8 mouse cellular contexts compared by ENCODE assay signal in genomic region chr10:80575925-80576324, GRCm38 (mm10). TPM values are rescaled to one million over a fixed set of nuclear protein-coding genes. Genes with fewer than 3 reads are reported as not detected.
DNase-seq lines count a peak whose midpoint lies in the region; ATAC-seq and TF ChIP-seq lines count a peak whose summit lies in the region.

No protein-coding gene starts in this region.

- H3K27me3 ChIP-seq in kidney, postnatal 0 days (ENCODE audit: insufficient read depth, low read length) = no peaks in the 10 kb centered on the region
- H3K27me3 ChIP-seq in hindbrain, embryonic 11.5 days (ENCODE audit: control insufficient read depth, insufficient read depth, low read length) = no peaks in the 10 kb centered on the region
- no peaks in the 10 kb centered on the region for H3K27me3 ChIP-seq in midbrain, embryonic 13.5 days

- WGBS in kidney, postnatal 0 days = 9% methylated on average over 17 of the region's 17 CpGs
- 14% methylated on average over 17 of the region's 17 CpGs for WGBS in hindbrain, embryonic 11.5 days
- 15% methylated on average over 17 of the region's 17 CpGs for WGBS in midbrain, embryonic 13.5 days

- no peak for ATAC-seq in kidney, postnatal 0 days (replicated peaks; ENCODE audit: low FRiP score, low read depth)
- ATAC-seq in hindbrain, embryonic 11.5 days (ENCODE audit: low FRiP score) = no peak
- ATAC-seq in midbrain, embryonic 13.5 days = no peak

- H3K4me2 ChIP-seq in kidney, postnatal 0 days (ENCODE audit: low read length) = peak overlapping the region; percentile 93
- H3K4me2 ChIP-seq in hindbrain, embryonic 11.5 days (replicated peaks; ENCODE audit: low read depth, low read length) = peak overlapping the region; percentile 97
- H3K4me2 ChIP-seq in midbrain, embryonic 13.5 days (replicated peaks) = peak overlapping the region; percentile 95

- H3K9me3 ChIP-seq in kidney, postnatal 0 days (replicated peaks; ENCODE audit: low read length) = no peaks in the 10 kb centered on the region
- no peaks in the 10 kb centered on the region for H3K9me3 ChIP-seq in hindbrain, embryonic 11.5 days (ENCODE audit: control insufficient read depth, low read length)
- no peaks in the 10 kb centered on the region for H3K9me3 ChIP-seq in midbrain, embryonic 13.5 days

- no peak for DNase-seq in kidney, postnatal 0 days (ENCODE audit: low spot score)
- no peak for DNase-seq in kidney, postnatal 4 days
- DNase-seq in hindbrain, embryonic 11.5 days (ENCODE audit: low spot score) = no peak
- no peak for DNase-seq in adrenal gland, postnatal 36 days
- DNase-seq in cerebellum, postnatal 10 days = no peak
- no peak for DNase-seq in gastrocnemius, postnatal 14 days

- intact Hi-C loops in gastrocnemius, postnatal 14 days (cut with DNase I; ENCODE audit: low total_unique reads) = loop anchor here (5.0 kb wide), 1 partner anchor 111 kb away; no protein-coding TSS in a partner anchor

- H3K4me3 ChIP-seq in kidney, postnatal 0 days (replicated peaks; ENCODE audit: low read depth, low read length) = peak overlapping the region; percentile 86
- H3K4me3 ChIP-seq in brown adipose tissue, adult 24 weeks (ENCODE audit: insufficient read depth, low read depth, low read length) = peak overlapping the region; percentile 87
- peak overlapping the region; percentile 82 for H3K4me3 ChIP-seq in hindbrain, embryonic 11.5 days (ENCODE audit: low read depth, low read length)
- H3K4me3 ChIP-seq in midbrain, embryonic 13.5 days (replicated peaks) = peak overlapping the region; percentile 75

- H3K36me3 ChIP-seq in kidney, postnatal 0 days (ENCODE audit: insufficient read depth, low read length) = no peaks in the 10 kb centered on the region
- H3K36me3 ChIP-seq in hindbrain, embryonic 11.5 days (ENCODE audit: control insufficient read depth, insufficient read depth, low read length) = no peaks in the 10 kb centered on the region
- H3K36me3 ChIP-seq in midbrain, embryonic 13.5 days = no peaks in the 10 kb centered on the region

- H3K27ac ChIP-seq in kidney, postnatal 0 days = no peak overlapping the region
- H3K27ac ChIP-seq in brown adipose tissue, adult 24 weeks (replicated peaks; ENCODE audit: low read depth, low read length) = no peak overlapping the region
- H3K27ac ChIP-seq in hindbrain, embryonic 11.5 days (ENCODE audit: low read depth, low read length) = no peak overlapping the region
- no peak overlapping the region for H3K27ac ChIP-seq in midbrain, embryonic 13.5 days

- TF ChIP-seq CTCF in kidney, postnatal 0 days (IDR thresholded peaks at IDR 0.05; ENCODE audit: low read depth) = no peak

- H3K9ac ChIP-seq in kidney, postnatal 0 days (ENCODE audit: low read depth, low read length) = peak overlapping the region; percentile 84
- H3K9ac ChIP-seq in hindbrain, embryonic 11.5 days (ENCODE audit: low read depth, low read length) = peak overlapping the region; percentile 60; the same call in 1 of the 2 replicates
- H3K9ac ChIP-seq in midbrain, embryonic 13.5 days (replicated peaks) = peak overlapping the region; percentile 84

- peaks cover 18% of the 10 kb centered on the region; the same call in 1 of the 2 replicates for H3K4me1 ChIP-seq in kidney, postnatal 0 days (replicated peaks; ENCODE audit: insufficient read depth, low read length)
- peaks cover 15% of the 10 kb centered on the region; the same call in 1 of the 2 replicates for H3K4me1 ChIP-seq in brown adipose tissue, adult 24 weeks (ENCODE audit: control insufficient read depth, insufficient read depth, insufficient read length, low read length)
- peaks cover 16% of the 10 kb centered on the region for H3K4me1 ChIP-seq in hindbrain, embryonic 11.5 days (replicated peaks; ENCODE audit: control insufficient read depth, insufficient read depth, low read length)
- H3K4me1 ChIP-seq in midbrain, embryonic 13.5 days (replicated peaks) = peaks cover 65% of the 10 kb centered on the region

RNA-seq across cellular contexts. Expression of gene Klf16, which starts 1.2 kb away (rescaled TPM):
- 8.1 and 8.8 TPM in 2 replicates for polyA plus RNA-seq in kidney, postnatal 0 days (2015; fragmentation: Nextera tagmentation; extraction: Ambion mirVana)
- 4.1 and 4.2 TPM in 2 replicates for polyA plus RNA-seq in brown adipose tissue, adult 24 weeks (2012; ENCODE audit: insufficient read depth, insufficient read length, missing spikeins)
- polyA plus RNA-seq in hindbrain, embryonic 11.5 days (2014; fragmentation: Nextera tagmentation; extraction: Ambion mirVana) = 3.9 and 4.2 TPM in 2 replicates
- polyA plus RNA-seq in midbrain, embryonic 13.5 days (2015; fragmentation: Nextera tagmentation; extraction: Ambion mirVana) = 3.7 and 4.5 TPM in 2 replicates
- total RNA-seq in adrenal gland, postnatal 36 days (2021) = 10 to 100 TPM; 13.6 to 14.1 TPM
- 1 to 10 TPM; 2.1 to 2.7 TPM for total RNA-seq in gastrocnemius, postnatal 14 days (2021)

RNA-seq across cellular contexts. Expression of gene Abhd17a, which starts 14.2 kb away (rescaled TPM):
- polyA plus RNA-seq in kidney, postnatal 0 days (2015; fragmentation: Nextera tagmentation; extraction: Ambion mirVana) = 104 and 121 TPM in 2 replicates
- 76.3 and 81.6 TPM in 2 replicates for polyA plus RNA-seq in brown adipose tissue, adult 24 weeks (2012; ENCODE audit: insufficient read depth, insufficient read length, missing spikeins)
- polyA plus RNA-seq in hindbrain, embryonic 11.5 days (2014; fragmentation: Nextera tagmentation; extraction: Ambion mirVana) = 98.8 and 108 TPM in 2 replicates
- polyA plus RNA-seq in midbrain, embryonic 13.5 days (2015; fragmentation: Nextera tagmentation; extraction: Ambion mirVana) = 78.5 and 93.4 TPM in 2 replicates
- 100 to 1,000 TPM; 103 to 107 TPM for total RNA-seq in adrenal gland, postnatal 36 days (2021)
- 10 to 100 TPM; 55.8 to 57.1 TPM for total RNA-seq in gastrocnemius, postnatal 14 days (2021)

RNA-seq across cellular contexts. Expression of gene Rexo1, which starts 14.6 kb away (rescaled TPM):
- 16.8 and 17.3 TPM in 2 replicates for polyA plus RNA-seq in kidney, postnatal 0 days (2015; fragmentation: Nextera tagmentation; extraction: Ambion mirVana)
- 10.8 and 13.8 TPM in 2 replicates for polyA plus RNA-seq in brown adipose tissue, adult 24 weeks (2012; ENCODE audit: insufficient read depth, insufficient read length, missing spikeins)
- polyA plus RNA-seq in hindbrain, embryonic 11.5 days (2014; fragmentation: Nextera tagmentation; extraction: Ambion mirVana) = 21.6 and 22.5 TPM in 2 replicates
- polyA plus RNA-seq in midbrain, embryonic 13.5 days (2015; fragmentation: Nextera tagmentation; extraction: Ambion mirVana) = 28.8 and 32.6 TPM in 2 replicates
- 10 to 100 TPM; 28.3 to 42.9 TPM for total RNA-seq in adrenal gland, postnatal 36 days (2021)
- total RNA-seq in gastrocnemius, postnatal 14 days (2021) = 10 to 100 TPM in 1 of 2 experiments, 1 to 10 TPM in 1; 9.8 to 11.1 TPM

RNA-seq across cellular contexts. Expression of gene Scamp4, which starts 26.7 kb away (rescaled TPM):
- 80.7 and 87.2 TPM in 2 replicates for polyA plus RNA-seq in kidney, postnatal 0 days (2015; fragmentation: Nextera tagmentation; extraction: Ambion mirVana)
- 14.6 and 16.2 TPM in 2 replicates for polyA plus RNA-seq in brown adipose tissue, adult 24 weeks (2012; ENCODE audit: insufficient read depth, insufficient read length, missing spikeins)
- 64.1 and 68.7 TPM in 2 replicates for polyA plus RNA-seq in hindbrain, embryonic 11.5 days (2014; fragmentation: Nextera tagmentation; extraction: Ambion mirVana)
- polyA plus RNA-seq in midbrain, embryonic 13.5 days (2015; fragmentation: Nextera tagmentation; extraction: Ambion mirVana) = 60.2 and 60.3 TPM in 2 replicates
- 10 to 100 TPM; 64.3 to 64.6 TPM for total RNA-seq in adrenal gland, postnatal 36 days (2021)
- 10 to 100 TPM; 18.3 to 22.0 TPM for total RNA-seq in gastrocnemius, postnatal 14 days (2021)

RNA-seq across cellular contexts. Expression of gene Adat3, which starts 26.8 kb away (rescaled TPM):
- polyA plus RNA-seq in kidney, postnatal 0 days (2015; fragmentation: Nextera tagmentation; extraction: Ambion mirVana) = 5.0 and 6.1 TPM in 2 replicates
- polyA plus RNA-seq in brown adipose tissue, adult 24 weeks (2012; ENCODE audit: insufficient read depth, insufficient read length, missing spikeins) = 1.0 TPM in 1 of 2 replicates, not detected in the other
- polyA plus RNA-seq in hindbrain, embryonic 11.5 days (2014; fragmentation: Nextera tagmentation; extraction: Ambion mirVana) = 5.8 and 7.4 TPM in 2 replicates
- polyA plus RNA-seq in midbrain, embryonic 13.5 days (2015; fragmentation: Nextera tagmentation; extraction: Ambion mirVana) = 6.1 and 7.6 TPM in 2 replicates
- 1 to 10 TPM; 2.7 to 6.1 TPM for total RNA-seq in adrenal gland, postnatal 36 days (2021)
- total RNA-seq in gastrocnemius, postnatal 14 days (2021) = 1 to 10 TPM; 1.2 to 1.5 TPM
